Mouse (Mus musculus) cerebellum, postnatal 4 days (tissue): ENCODE measurements at regions not wholly inside any gene's neighbourhood (a gene's known extent, or its start where the extent isn't known, plus 50 kb on each side); places are given as distances from the start of the nearest gene placed in this dataset.
"Not testable (repeated sequence)": the region's sequence is repeated elsewhere in the genome, so short reads cannot be mapped to it uniquely, and the experiment has no call there.

Experiments
- DNase-seq, 2 experiments: peaks; one replicate each; pipeline ENCODE4 v3.0.0; 2022; ENCODE audit warnings: low spot score in 2 of 2, mixed read lengths in 1 of 2

DNA sequence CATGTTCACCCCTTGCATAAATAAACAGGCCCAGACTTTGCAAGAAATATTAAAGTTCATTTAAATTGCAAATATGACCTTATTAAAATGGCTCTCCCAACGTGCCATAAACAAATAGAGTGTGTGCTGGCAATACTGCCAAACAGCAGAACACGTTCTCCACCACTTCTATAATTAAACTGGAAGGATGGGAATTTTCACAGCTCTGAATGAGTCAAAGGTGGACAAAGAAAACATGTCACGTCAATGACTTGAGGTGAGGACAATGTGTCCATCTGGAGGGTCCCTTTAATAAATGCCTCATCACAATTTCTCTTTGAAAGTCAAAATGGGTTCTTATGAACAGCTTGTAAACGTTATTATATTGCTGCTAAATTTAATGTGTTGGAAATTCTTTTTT is 114.8 kb downstream of the Galc start:
- no peak for DNase-seq

- DNase-seq: no peak
These were observed 116.1 kb downstream of the Galc start for GRCm38 (mm10) chr12:98143170-98143569.

- DNase-seq: not testable (repeated sequence)
These were observed 119.4 kb downstream of the Galc start for GRCm38 (mm10) chr12:98139906-98140305.

DNA sequence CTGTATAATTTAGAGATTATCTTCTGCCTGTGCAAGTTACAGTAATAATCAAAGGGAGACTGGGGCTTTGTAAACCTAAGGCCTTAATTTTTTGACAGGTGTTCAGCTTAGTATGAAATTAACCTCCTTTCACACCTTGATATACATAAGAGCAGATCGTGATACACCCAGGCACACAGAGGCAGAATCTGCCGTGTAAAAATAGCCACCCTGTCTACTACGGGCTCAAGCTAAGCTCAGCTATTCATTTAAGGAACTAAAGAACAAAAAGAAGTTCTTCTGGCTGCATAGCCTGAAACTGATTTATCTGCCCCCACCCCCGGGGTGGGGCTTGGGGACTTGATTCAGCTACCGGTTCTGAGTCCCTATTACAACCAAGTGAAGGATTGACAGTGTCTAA is 128.0 kb downstream of the Galc start:
- no peak for DNase-seq

- DNase-seq: no peak
These were observed 135.7 kb downstream of the Galc start for GRCm38 (mm10) chr12:98123541-98123940.

GRCm38 (mm10) chr12:98108039-98108438 is 151.2 kb downstream of the Galc start:
- no peak for DNase-seq

- DNase-seq: no peak
These were observed 152.2 kb downstream of the Galc start for GRCm38 (mm10) chr12:98106789-98107684.

DNA sequence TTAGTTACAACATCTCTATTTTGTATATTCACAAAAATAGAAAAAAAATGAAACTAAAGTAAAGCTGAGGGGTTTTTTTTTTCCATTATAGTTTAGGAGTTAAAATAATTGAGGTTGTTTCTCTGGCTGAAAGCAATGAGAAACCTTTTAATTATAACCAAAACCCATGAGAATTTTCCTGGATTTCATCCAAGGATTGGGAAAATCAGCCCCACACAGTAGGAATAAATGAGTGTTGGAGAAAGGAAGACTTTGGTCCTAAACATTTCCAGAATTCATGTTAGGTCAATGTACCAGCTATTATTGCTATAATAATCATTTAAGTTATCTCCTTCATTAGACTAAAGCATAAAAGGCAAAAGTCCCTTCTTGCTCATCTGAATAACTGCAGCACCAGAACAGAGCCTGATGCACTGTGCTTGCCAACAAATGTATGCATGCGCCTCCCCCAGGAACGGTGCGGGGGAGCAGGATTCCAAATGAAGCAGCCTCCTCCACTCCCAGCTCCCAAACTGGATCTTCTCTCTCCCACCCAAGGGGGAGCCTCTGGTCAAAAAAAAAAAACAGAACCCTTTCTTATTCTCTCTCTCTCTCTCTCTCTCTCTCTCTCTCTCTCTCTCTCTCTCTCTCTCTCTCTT is 153.0 kb downstream of the Galc start:
- DNase-seq: no peak

- DNase-seq: no peak
These were observed 153.5 kb downstream of the Galc start for GRCm38 (mm10) chr12:98105749-98106148.

DNA sequence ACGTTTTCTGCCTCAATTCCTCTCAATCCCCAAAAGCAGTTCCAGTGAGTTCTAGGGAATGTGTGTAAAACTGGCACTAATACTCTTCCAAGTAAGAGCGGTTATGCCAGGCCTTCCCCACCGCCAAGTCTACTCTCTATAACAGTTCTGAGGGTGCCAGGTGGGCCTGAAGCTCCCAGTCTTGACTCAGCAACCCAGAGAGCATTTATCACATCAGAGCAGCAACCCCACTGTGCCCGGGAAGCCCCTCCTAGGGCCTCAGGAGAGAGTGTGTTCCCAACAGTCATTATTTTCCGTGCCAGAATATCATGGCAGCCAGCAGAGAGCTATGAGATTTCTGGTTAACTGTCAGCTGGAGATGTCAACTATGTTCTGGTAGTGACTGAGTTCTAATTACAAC is 169.1 kb downstream of the Galc start:
- DNase-seq: no peak

- no peak for DNase-seq
These were observed 180.9 kb downstream of the Galc start for GRCm38 (mm10) chr12:98078351-98078750.

- DNase-seq: no peak
These were observed 183.7 kb downstream of the Galc start for GRCm38 (mm10) chr12:98075580-98075979.

DNA sequence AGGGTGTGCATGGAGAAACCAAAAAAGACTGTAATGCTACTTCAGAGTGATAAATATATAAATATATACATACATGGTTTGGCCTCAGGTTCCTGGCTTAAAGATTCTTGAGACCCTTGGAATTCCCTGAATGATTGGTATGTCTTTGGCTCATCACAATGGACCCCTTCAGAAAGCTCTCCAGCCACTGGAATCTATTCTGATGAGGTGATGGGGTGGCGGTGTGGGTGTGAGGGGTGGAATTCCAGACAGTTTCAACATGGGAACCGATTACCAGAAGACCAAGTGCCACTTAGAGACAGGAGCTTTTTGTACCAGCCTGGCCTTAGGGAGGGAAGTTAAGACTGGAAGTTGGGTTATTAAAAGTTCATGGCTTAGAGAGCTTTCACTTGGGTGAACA is 190.1 kb downstream of the Galc start:
- DNase-seq: no peak

DNA sequence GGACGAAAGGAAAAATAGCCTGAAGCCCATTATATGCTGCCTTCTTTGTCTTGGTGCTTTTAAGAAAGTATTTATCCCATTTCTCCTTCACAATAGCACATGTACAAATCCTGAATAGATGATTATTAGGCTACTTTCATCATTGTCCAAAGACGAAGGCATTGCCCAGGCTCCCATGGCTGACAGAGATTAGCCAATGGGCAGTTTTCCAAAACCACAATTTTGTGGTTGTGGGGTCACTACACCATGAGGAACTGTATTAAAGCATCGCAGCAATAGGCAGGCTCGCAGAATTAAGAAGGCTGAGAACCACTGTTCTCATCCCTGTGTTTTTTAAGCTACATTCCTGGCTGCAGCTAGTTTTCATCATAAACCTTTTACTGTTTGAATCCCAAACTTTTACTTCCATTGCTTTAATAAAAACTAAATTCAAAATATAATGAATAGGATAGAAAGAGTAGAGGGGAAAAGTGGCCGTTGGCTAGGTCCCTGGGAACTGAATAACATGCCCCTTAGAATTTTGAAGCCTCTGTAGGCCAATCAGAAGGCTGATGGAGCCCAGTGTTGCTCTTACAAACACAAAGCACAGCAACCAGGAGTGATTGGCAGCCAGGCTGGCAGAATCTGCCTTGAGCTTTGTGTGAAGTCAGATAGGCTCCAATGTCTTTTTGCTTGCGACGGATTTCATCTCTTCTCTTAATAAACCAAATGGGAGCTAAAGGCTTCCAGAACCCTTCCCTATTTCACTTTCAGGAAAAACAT is 199.7 kb downstream of the Galc start:
- no peak for DNase-seq

DNA sequence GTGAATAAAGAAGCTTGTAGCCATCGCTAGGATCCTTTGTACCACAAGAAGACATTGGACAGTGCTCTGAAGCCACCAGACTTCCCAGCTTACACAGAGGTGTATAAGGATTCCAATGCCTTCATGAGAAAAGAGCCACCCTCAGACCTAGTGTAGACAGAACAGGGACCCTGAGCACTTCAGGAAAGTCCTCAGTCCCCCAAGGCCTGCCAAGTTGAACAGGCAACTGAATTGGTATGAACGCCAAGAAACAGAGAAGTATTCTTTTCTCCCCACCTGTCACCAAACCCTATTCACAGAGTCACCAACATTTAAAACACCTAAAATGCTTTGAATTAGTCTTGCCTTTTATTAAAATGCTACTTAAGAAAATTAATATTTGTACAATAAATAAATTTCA is 200.3 kb downstream of the Galc start:
- no peak for DNase-seq

DNA sequence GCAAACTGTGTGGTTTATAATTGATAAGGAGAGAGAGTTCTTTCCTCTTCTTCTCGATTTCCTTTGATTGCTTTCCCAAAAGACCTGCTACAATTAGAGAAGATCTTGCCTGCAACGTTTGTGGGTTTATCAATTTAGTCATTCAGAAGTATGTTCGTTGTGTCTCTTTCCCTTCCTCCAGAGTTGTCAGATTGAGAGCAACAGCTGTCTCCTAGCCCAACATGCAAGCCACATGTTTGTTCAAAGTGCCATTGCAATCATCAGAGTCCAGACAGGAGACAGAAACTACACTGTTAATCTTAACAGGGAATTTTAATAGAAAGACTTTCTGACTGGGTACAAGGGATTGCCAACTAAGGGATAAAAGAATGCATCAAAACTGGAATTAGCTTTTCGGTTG is 208.3 kb downstream of the Galc start:
- no peak for DNase-seq

GRCm38 (mm10) chr12:98050500-98050899 is 208.8 kb downstream of the Galc start:
- no peak for DNase-seq

DNA sequence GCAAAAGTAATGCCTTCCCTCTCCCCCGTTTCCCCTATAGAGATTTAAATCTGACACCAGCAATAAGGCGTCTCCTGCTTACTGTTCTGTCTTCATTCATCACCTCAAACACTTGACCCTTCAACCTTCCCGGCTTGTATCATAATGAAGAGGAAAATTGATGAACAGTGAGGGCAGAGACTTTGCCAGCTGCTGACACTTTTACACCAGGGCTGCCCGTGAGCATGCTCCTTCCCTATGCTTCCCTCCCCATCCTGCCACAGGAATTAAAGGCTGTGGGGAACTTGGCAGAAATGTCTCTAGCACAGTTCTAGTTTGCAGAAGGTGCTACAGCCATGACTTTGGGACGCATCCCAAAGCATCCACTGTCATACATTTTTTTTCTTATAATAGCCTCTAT is 209.2 kb downstream of the Galc start:
- no peak for DNase-seq

DNA sequence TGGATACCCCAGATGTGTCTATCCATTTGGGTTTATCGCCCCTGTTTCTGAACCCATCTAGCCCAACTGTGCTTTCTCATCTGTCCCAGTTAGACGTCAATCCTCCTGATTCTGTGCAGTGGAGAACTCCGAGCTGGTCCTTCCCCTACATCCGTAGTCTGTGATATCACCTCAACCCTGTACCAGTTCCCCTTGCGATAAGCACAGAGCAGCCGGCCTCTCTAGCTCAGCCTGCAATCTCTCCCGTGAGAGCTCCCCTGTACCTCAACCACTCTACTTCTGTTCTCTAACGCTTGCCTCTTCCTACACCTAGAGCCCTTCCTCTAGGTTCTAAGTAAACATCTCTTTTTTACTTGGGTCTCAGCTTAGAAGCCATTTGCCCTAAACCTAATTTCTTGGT is 211.5 kb downstream of the Galc start:
- DNase-seq: no peak

DNA sequence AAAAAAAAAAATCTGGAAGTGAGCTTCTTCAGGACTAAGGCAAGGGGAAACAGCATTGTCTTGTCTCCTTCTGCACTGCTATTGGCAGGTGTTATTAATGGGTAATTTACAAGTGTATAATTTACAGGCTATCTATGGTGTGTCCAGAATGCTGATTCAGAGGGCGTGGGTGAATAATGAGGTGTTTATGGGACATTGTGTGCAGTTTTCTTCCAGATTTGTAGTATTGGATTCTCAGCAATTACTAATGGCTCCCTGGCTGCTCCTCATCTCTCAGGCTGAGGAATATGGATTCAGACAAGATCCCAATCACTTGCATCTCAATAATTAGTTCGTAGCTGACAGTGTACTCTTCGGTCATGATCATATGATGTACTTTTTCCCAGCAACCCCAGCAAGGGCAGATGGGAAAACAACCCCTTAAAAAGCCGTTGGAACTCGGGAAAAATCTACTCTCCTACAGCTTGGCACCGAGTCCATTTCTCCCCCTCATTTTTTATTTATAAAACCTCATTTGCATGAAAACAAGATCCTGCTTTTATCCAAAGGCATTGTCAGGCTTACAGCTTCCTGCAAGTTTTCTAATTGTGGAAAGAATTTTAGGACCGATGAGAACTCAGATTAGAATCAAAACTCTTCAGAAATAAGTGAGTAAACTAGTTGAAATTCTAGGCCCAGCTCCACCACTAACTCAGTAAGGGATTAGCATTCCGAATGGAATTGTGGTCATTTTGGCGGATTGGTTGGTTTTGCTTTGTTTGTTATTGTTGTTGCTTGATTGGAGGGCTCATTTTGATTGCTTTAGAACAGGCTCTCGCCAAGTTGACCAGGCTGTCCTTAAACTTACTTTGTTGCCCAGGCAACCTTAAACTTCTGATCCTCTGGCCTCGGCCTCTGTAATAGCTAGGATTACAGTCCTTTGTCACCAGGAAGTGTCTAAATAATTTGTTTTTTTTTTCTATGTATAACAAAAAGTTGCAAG is 212.5 kb downstream of the Galc start:
- no peak for DNase-seq

DNA sequence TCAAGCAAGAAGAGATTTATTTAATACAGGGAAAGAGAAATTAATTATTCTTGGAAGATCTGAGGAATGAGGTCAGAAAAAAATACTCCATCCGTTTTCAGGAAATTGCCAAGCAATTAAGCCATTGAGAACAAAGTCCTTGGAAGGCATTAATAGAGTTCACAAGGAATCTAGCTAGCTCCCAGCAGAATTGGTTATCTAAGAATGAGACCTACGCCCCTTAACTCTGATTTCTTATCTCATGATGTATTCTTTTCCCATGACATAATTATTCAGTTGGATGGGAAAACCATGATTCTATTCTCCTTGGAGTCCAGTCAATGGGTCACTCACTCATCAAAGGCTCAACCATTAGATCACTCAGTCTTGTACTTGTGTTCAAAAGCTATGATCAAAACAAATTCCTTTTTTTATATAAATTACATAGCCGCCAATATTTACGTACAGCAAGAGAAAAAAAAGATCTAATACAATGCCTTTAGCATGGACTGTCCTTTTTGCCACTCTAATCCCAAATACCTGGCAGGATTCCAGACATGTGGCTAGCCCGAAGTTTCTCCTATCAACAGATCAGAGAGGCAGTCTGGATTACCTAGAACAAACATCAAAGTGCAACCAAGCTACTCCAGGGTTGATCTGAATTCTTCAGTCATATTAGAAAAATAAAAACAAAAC is 213.3 kb downstream of the Galc start:
- no peak for DNase-seq
